14 mouse cellular contexts compared by ENCODE assay signal in genomic region chr13:34734686-34735085, GRCm38 (mm10). TPM values are rescaled to one million over a fixed set of nuclear protein-coding genes. Genes with fewer than 3 reads are reported as not detected.
DNase-seq lines count a peak whose midpoint lies in the region; ATAC-seq and TF ChIP-seq lines count a peak whose summit lies in the region.
"Had no signal": no experiment of that assay in that cellular context is flagged by ENCODE, and none has a peak within 500 bp of the region (broad histone marks: within the 10 kb centered on the region; RNA-seq: fewer than 3 reads in every experiment).

Gene Fam50b (plus strand): TSS chr13:34734850.

- H3K9me3 ChIP-seq in forebrain, embryonic 12.5 days, result no peaks in the 10 kb centered on the region
- 0 out of 2 replicates have a peak, but pooled peaks cover 6% of the 10 kb centered on the region for H3K9me3 ChIP-seq in forebrain, postnatal 0 days (ENCODE audit: low read length)
- peaks cover 3% of the 10 kb centered on the region; the same call in 1 of the 2 replicates for H3K9me3 ChIP-seq in limb, embryonic 14.5 days (ENCODE audit: control insufficient read depth, low read length)
- no peaks in the 10 kb centered on the region for H3K9me3 ChIP-seq in limb, embryonic 10.5 days (replicated peaks)
- no peaks in the 10 kb centered on the region for H3K9me3 ChIP-seq in forebrain, embryonic 15.5 days

- 0 out of 2 replicates have a peak, but pooled peaks cover 12% of the 10 kb centered on the region for H3K27me3 ChIP-seq in forebrain, embryonic 12.5 days
- H3K27me3 ChIP-seq in forebrain, postnatal 0 days (ENCODE audit: insufficient read depth, low read length), result no peaks in the 10 kb centered on the region
- H3K27me3 ChIP-seq in limb, embryonic 14.5 days (ENCODE audit: control insufficient read depth, insufficient read depth, low read length), result no peaks in the 10 kb centered on the region
- H3K27me3 ChIP-seq in limb, embryonic 10.5 days (ENCODE audit: low read depth, poor library complexity, severe bottlenecking), result no peaks in the 10 kb centered on the region
- no peaks in the 10 kb centered on the region for H3K27me3 ChIP-seq in forebrain, embryonic 15.5 days
- H3K27me3 ChIP-seq: Patski had no signal

- no peak within 1 kb of the TSS for H3K4me3 ChIP-seq in forebrain, embryonic 12.5 days (replicated peaks)
- no peak within 1 kb of the TSS for H3K4me3 ChIP-seq in forebrain, postnatal 0 days (ENCODE audit: low read depth, low read length)
- H3K4me3 ChIP-seq in limb, embryonic 14.5 days (replicated peaks; ENCODE audit: low read length), result no peak within 1 kb of the TSS
- H3K4me3 ChIP-seq in limb, embryonic 10.5 days, result no peak within 1 kb of the TSS
- H3K4me3 ChIP-seq in forebrain, embryonic 15.5 days, result no peak within 1 kb of the TSS

- H3K36me3 ChIP-seq in forebrain, embryonic 12.5 days (replicated peaks), result no peaks in the 10 kb centered on the region
- H3K36me3 ChIP-seq in forebrain, postnatal 0 days (ENCODE audit: insufficient read depth), result no peaks in the 10 kb centered on the region
- no peaks in the 10 kb centered on the region for H3K36me3 ChIP-seq in limb, embryonic 14.5 days (ENCODE audit: control insufficient read depth, insufficient read depth, low read length)
- H3K36me3 ChIP-seq in limb, embryonic 10.5 days, result no peaks in the 10 kb centered on the region
- H3K36me3 ChIP-seq in forebrain, embryonic 15.5 days, result no peaks in the 10 kb centered on the region

- 41% methylated on average over 5 of the region's 5 CpGs for WGBS in forebrain, embryonic 12.5 days
- WGBS in forebrain, postnatal 0 days, result 17% methylated on average over 5 of the region's 5 CpGs
- 25% methylated on average over 5 of the region's 5 CpGs for WGBS in limb, embryonic 14.5 days
- WGBS in limb, embryonic 10.5 days, result 71% methylated on average over 5 of the region's 5 CpGs
- WGBS in forebrain, embryonic 15.5 days, result 17% methylated on average over 5 of the region's 5 CpGs

- no peak for DNase-seq in forebrain, postnatal 0 days
- peak; percentile 52 for DNase-seq in limb, embryonic 14.5 days (ENCODE audit: low spot score)
- DNase-seq in limb, embryonic 10.5 days (ENCODE audit: low spot score), result no peak
- DNase-seq in brain, adult 2 months (ENCODE audit: low read depth, low spot score), result peak; percentile 8
- DNase-seq in urinary bladder, postnatal 4 days (ENCODE audit: low spot score in 2 of 2), result no peak
- no peak for DNase-seq in spleen, adult 12 weeks (ENCODE audit: low spot score)
- DNase-seq: lung, postnatal 14 days; thymus, postnatal 25 days had no signal

- no peak within 1 kb of the TSS for H3K9ac ChIP-seq in forebrain, embryonic 12.5 days
- H3K9ac ChIP-seq in forebrain, postnatal 0 days, result no peak within 1 kb of the TSS
- no peak within 1 kb of the TSS for H3K9ac ChIP-seq in limb, embryonic 14.5 days (ENCODE audit: low read depth, low read length, severe bottlenecking)
- H3K9ac ChIP-seq in forebrain, embryonic 15.5 days (replicated peaks), result no peak within 1 kb of the TSS

- TF ChIP-seq CTCF in forebrain, postnatal 0 days (IDR thresholded peaks at IDR 0.05; ENCODE audit: low read depth), result no peak

- H3K27ac ChIP-seq in forebrain, embryonic 12.5 days, result no peak within 1 kb of the TSS
- no peak within 1 kb of the TSS for H3K27ac ChIP-seq in forebrain, postnatal 0 days (ENCODE audit: low read depth, low read length)
- H3K27ac ChIP-seq in limb, embryonic 14.5 days (replicated peaks; ENCODE audit: low read depth, low read length), result no peak within 1 kb of the TSS
- H3K27ac ChIP-seq in limb, embryonic 10.5 days, result no peak within 1 kb of the TSS
- H3K27ac ChIP-seq in forebrain, embryonic 15.5 days (replicated peaks), result no peak within 1 kb of the TSS

- H3K4me1 ChIP-seq in forebrain, embryonic 12.5 days, result 0 out of 2 replicates have a peak, but pooled peaks cover 3% of the 10 kb centered on the region
- H3K4me1 ChIP-seq in forebrain, postnatal 0 days (ENCODE audit: insufficient read depth), result no peaks in the 10 kb centered on the region
- no peaks in the 10 kb centered on the region for H3K4me1 ChIP-seq in limb, embryonic 14.5 days (ENCODE audit: control insufficient read depth, insufficient read depth, low read length)
- no peaks in the 10 kb centered on the region for H3K4me1 ChIP-seq in limb, embryonic 10.5 days
- H3K4me1 ChIP-seq in forebrain, embryonic 15.5 days, result peaks cover 18% of the 10 kb centered on the region

- no peak for TF ChIP-seq POLR2A in limb, embryonic 14.5 days (IDR thresholded peaks at IDR 0.05; ENCODE audit: borderline replicate concordance, extremely low read depth, insufficient read depth, insufficient read length)

- ATAC-seq in forebrain, embryonic 12.5 days (ENCODE audit: low FRiP score), result peak; percentile 33; the same call in 1 of the 2 replicates
- no peak; the same call in 1 of the 2 replicates for ATAC-seq in forebrain, postnatal 0 days
- ATAC-seq in limb, embryonic 14.5 days (ENCODE audit: low FRiP score, low read depth), result 0 out of 2 replicates have a peak, but pooled peaks have one; percentile 26
- ATAC-seq in forebrain, embryonic 15.5 days (replicated peaks), result peak; percentile 62
- ATAC-seq: CD4-positive, CD25-positive, alpha-beta regulatory T cell, adult 4 months; Patski had no signal

- H3K4me2 ChIP-seq in forebrain, embryonic 12.5 days, result no peak within 1 kb of the TSS
- no peak within 1 kb of the TSS for H3K4me2 ChIP-seq in forebrain, postnatal 0 days (ENCODE audit: low read depth)
- H3K4me2 ChIP-seq in limb, embryonic 14.5 days (replicated peaks; ENCODE audit: low read depth, low read length, severe bottlenecking), result no peak within 1 kb of the TSS
- H3K4me2 ChIP-seq in forebrain, embryonic 15.5 days (replicated peaks), result no peak within 1 kb of the TSS

RNA-seq across cellular contexts. Expression of gene Fam50b, which starts in this region (rescaled TPM):
- polyA plus RNA-seq in forebrain, embryonic 12.5 days (2016; fragmentation: Nextera tagmentation; extraction: Ambion mirVana), result not detected in 2 replicates
- total RNA-seq in forebrain, postnatal 0 days (2014; rRNA removed), result 0.19 TPM in 1 of 2 replicates, not detected in the other
- 0.15 and 0.29 TPM in 2 replicates for polyA plus RNA-seq in forebrain, postnatal 0 days (2015; fragmentation: Nextera tagmentation; extraction: Ambion mirVana)
- not detected in 2 replicates for polyA plus RNA-seq in limb, embryonic 14.5 days (2012; rRNA removed)
- polyA plus RNA-seq in limb, embryonic 14.5 days (2014; fragmentation: Nextera tagmentation; extraction: Ambion mirVana), result not detected in 2 replicates
- polyA plus RNA-seq in limb, embryonic 10.5 days (2016; fragmentation: Nextera tagmentation; extraction: Ambion mirVana), result 0.11 TPM in 1 of 2 replicates, not detected in the other
- not detected in 2 replicates for polyA plus RNA-seq in forebrain, embryonic 15.5 days (2015; fragmentation: Nextera tagmentation; extraction: Ambion mirVana)
- total RNA-seq: heart, postnatal 25 days; left cerebral cortex, postnatal 14 days had no signal
- polyA plus RNA-seq: CD4-positive, CD25-positive, alpha-beta regulatory T cell, adult 4 months; Patski had no signal

Comparison
In these comparisons a context has a peak if more than half of its experiments do, and no peak if none do; other contexts are left out.
1. Peak in ATAC-seq in forebrain, embryonic 12.5 days; RNA of the gene not detected or under 1 TPM.
2. Peak in DNase-seq and ATAC-seq in limb, embryonic 14.5 days; RNA of the gene not detected or under 1 TPM.
3. Peak in ATAC-seq in forebrain, embryonic 15.5 days; RNA of the gene not detected or under 1 TPM.